Mouse (Mus musculus): ENCODE measurements around the gene Hist1h2ba.

DNA sequence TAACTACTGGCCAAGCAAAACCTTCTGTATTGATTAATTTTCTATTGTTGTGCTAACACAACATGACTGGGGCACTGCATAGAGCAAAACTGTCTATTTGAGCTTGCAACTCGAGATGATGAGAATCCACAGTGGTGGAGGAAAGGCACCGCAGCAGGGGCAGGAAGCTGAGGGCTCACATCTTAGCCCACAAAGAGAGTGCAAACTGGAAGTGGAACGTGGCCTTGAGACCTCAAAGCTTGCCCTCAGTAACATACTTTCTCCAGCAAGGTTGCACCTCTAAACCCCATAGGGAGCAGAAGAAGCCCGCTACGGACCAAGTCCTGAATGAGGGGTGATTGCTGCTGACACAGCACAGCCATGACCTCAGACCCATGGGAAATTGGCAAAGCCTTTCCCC is 23.8 kb downstream of the Hist1h2ba start:
- TF ChIP-seq CTCF (IDR thresholded peaks at IDR 0.05; ENCODE audit: extremely low read depth, insufficient read length, insufficient replicate concordance, low read depth, low read length) (no peak), POLR2A (IDR thresholded peaks at IDR 0.05; ENCODE audit: low read depth, low read length) (no peak)

Measured in small intestine, adult 2 months (tissue).